Mouse (Mus musculus) forebrain, embryonic 16.5 days (tissue): ENCODE data around the gene Inpp4a. TPM values are rescaled to one million over a fixed set of nuclear protein-coding genes. Genes with fewer than 3 reads are reported as not detected.

Experiments used
- ATAC-seq: fragments of 200-750 bp; cut with Nextera tagmentation; 2 replicates; pipeline ENCODE4 v1.8.0; 2017; ENCODE audit warnings: mild to moderate bottlenecking, moderate library complexity
- H3K27ac ChIP-seq: fragments of 300-500 bp; sonication (generic); 2 replicates; pipeline ENCODE4 v1.5.1; 2014; ENCODE audit warnings: low read length, control low read depth
- H3K27me3 ChIP-seq: fragments of 300-500 bp; sonication (generic); replicated peaks from 2 replicates; pipeline ENCODE4 v1.6.1; 2014; ENCODE audit warnings: low read length; ENCODE audit not compliant: control insufficient read depth, insufficient read depth
- H3K36me3 ChIP-seq: fragments of 300-500 bp; sonication (generic); 2 replicates; pipeline ENCODE4 v1.6.1; 2014; ENCODE audit not compliant: control insufficient read depth, insufficient read depth
- H3K4me1 ChIP-seq: fragments of 300-500 bp; sonication (generic); replicated peaks from 2 replicates; pipeline ENCODE4 v1.6.1; 2014; ENCODE audit warnings: low read length; ENCODE audit not compliant: control insufficient read depth, insufficient read depth
- H3K4me2 ChIP-seq: fragments of 300-500 bp; sonication (generic); 2 replicates; pipeline ENCODE4 v1.6.1; 2014; ENCODE audit warnings: mild to moderate bottlenecking, low read length, control low read depth
- H3K4me3 ChIP-seq: fragments of 300-500 bp; sonication (generic); replicated peaks from 2 replicates; pipeline ENCODE4 v1.5.1; 2014; ENCODE audit warnings: mild to moderate bottlenecking, low read length, control low read depth
- H3K9ac ChIP-seq: fragments of 300-500 bp; sonication (generic); replicated peaks from 2 replicates; pipeline ENCODE4 v1.6.1; 2014; ENCODE audit warnings: low read depth, low read length, control low read depth
- H3K9me3 ChIP-seq: fragments of 300-500 bp; sonication (generic); 2 replicates; pipeline ENCODE4 v1.6.1; 2016; ENCODE audit warnings: low read length; ENCODE audit not compliant: control insufficient read depth
- WGBS: fragments of 180-500 bp; shearing (Covaris S2); extraction: QIAGEN DNeasy Blood & Tissue Kit; methylation state at CpG from one replicate; pipeline ENCODE4 v1.1.7; 2014; 5-methylcytosine and 5-hydroxymethylcytosine counted together
- polyA plus RNA-seq: library from polyadenylated mRNA; unstranded; fragments of >200 nt; fragmentation: Nextera tagmentation; extraction: Ambion mirVana; gene quantifications from 2 replicates; pipeline ENCODE4 v1.2.1, GENCODE M21; 2015

Gene Inpp4a
- polyA plus RNA-seq, 1 experiment from 2014 or later = 65.2 TPM

DNA sequence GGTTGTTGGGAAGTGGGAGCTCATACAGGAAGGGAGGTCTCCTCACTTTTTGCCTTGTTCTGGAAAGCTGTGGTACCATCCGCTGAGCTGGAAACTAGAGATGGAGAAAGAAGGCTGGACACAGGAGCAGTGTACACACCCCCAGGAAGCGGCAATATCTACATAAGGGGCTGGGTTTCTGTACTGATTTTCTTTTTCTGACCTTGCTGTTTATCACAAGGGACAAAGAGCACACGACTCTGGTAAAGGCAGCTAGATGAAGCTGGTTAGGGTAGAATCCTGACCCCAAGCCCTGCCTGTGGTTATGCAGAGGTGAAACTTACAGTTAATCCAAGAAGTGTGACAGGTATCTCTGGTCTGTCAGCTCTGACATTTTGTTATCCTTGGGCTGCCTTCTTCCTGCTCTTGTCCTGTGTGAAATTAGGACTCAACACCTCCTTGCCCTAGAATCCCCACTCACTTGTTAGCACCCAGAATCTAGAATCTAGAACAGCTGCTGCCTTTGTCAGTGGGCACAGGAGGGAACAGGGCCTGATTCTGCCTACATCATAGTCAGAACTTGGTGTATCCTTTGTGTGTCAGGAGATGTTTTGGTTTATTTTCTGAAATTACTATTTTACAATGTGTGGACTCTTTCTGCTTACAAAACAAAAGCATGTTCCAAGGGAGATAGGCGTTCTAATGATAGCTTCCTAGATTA is 34.2 kb downstream of the Inpp4a start:
- no peak overlapping the region for H3K9ac ChIP-seq
- no peaks in the 10 kb centered on the region for H3K27me3 ChIP-seq
- H3K4me2 ChIP-seq = no peak overlapping the region
- 0 out of 2 replicates have a peak, but pooled peaks cover 5% of the 10 kb centered on the region for H3K4me1 ChIP-seq
- H3K27ac ChIP-seq = no peak overlapping the region
- no peak overlapping the region for H3K4me3 ChIP-seq
- H3K9me3 ChIP-seq = no peaks in the 10 kb centered on the region
- no peaks in the 10 kb centered on the region for H3K36me3 ChIP-seq
- WGBS = 83% methylated on average over 4 of the region's 4 CpGs
- no peak for ATAC-seq

DNA sequence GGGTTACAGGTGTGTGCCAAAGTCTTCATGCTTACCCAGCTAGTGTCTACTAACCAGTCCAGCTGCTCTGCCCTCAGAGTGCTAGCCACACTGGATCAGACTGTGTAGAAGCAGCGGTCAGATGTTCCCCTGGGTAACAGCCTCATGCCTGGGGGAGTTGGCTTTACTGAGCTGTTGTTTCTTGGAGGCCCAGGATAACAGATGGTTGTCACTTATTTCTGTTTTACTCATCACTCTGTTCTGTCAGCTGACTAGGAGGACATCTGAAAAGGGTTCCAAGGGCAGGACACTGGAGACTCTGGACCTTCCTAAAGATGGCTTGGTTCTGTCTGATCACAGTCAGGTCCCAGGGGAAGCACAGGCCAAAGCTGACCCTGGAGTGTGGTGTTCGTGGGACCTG is 36.4 kb downstream of the Inpp4a start:
- Histone ChIP-seq H3K9ac (no peak overlapping the region), H3K4me1 (0 out of 2 replicates have a peak, but pooled peaks cover 5% of the 10 kb centered on the region), H3K27ac (no peak overlapping the region), H3K4me2 (no peak overlapping the region), H3K4me3 (no peak overlapping the region), H3K9me3 (no peaks in the 10 kb centered on the region), H3K36me3 (no peaks in the 10 kb centered on the region), H3K27me3 (no peaks in the 10 kb centered on the region)
- 93% methylated on average over 2 of the region's 2 CpGs for WGBS
- no peak for ATAC-seq

DNA sequence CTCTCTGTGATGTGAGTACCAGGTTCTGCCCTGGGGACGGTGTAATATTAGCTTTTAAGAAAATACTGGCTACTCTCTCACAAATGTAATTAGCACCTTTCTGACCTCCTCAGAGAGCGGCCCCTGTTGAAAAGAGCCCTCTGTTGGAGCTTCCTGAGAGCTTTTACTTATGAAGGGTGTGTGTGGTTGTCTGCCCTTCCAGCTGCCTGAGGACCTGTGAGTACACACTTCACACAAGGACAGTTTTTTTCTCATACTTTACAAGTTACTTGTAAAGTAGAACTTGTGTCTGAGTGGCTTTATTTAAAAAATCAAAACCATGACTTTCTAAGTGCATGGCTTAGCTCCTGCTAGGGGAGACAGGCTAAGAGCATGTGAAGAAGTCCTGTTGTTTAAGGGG is 37.1 kb downstream of the Inpp4a start:
- WGBS = 75% methylated on average over 2 of the region's 2 CpGs
- Histone ChIP-seq H3K4me3 (no peak overlapping the region), H3K27me3 (no peaks in the 10 kb centered on the region), H3K27ac (no peak overlapping the region), H3K9ac (no peak overlapping the region), H3K36me3 (no peaks in the 10 kb centered on the region), H3K4me1 (peaks cover 7% of the 10 kb centered on the region; the same call in 1 of the 2 replicates), H3K9me3 (no peaks in the 10 kb centered on the region), H3K4me2 (no peak overlapping the region)
- ATAC-seq = no peak

DNA sequence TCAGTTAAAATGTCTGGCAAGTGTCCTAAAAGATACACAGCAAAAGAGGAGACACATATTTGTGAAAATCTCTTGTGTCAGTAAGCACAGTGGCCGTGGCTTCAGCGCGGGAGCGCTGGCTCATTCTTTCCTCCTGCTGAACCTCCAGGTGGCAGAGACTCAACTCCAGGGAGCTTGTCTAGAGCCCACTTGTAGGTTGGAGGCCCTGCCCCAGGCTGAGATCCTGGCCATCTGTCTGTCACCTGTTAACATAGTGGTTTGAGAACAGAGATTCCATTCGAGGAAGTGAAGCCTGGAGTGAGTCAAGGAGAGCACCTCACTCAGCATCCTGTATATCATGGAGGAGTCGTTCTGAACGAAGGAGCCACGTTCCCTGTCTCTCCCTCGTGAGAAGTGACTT is 37.6 kb downstream of the Inpp4a start:
- no peaks in the 10 kb centered on the region for H3K27me3 ChIP-seq
- WGBS = 91% methylated on average over 9 of the region's 9 CpGs
- peaks cover 9% of the 10 kb centered on the region; the same call in 1 of the 2 replicates for H3K4me1 ChIP-seq
- H3K9me3 ChIP-seq = no peaks in the 10 kb centered on the region
- no peak overlapping the region for H3K4me3 ChIP-seq
- no peak overlapping the region for H3K27ac ChIP-seq
- H3K36me3 ChIP-seq = no peaks in the 10 kb centered on the region
- no peak overlapping the region for H3K9ac ChIP-seq
- no peak for ATAC-seq
- H3K4me2 ChIP-seq = no peak overlapping the region

DNA sequence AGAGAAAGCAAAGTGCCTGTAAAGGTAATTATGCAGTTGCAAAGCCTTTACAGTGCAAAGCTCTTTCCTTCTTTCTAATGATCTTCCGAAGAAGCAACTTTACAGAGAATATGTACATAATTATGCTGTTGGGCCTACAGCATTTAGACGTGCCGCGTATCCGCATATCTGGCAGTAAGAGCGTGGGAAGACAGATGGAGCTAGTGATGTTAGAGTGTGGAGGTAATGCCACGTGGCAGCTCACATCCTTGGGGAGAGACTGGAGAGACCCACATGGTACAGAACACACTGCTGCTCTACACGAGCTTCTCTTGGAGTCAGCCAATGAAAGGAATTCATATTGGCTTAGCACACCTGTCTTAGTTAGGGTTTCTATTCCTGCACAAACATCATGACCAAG is 39.5 kb downstream of the Inpp4a start:
- no peak overlapping the region for H3K4me2 ChIP-seq
- 76% methylated on average over 8 of the region's 8 CpGs for WGBS
- H3K4me3 ChIP-seq = no peak overlapping the region
- peak; percentile 68; the same call in 1 of the 2 replicates for ATAC-seq
- no peaks in the 10 kb centered on the region for H3K9me3 ChIP-seq
- H3K36me3 ChIP-seq = no peaks in the 10 kb centered on the region
- no peaks in the 10 kb centered on the region for H3K27me3 ChIP-seq
- H3K27ac ChIP-seq = no peak overlapping the region
- H3K9ac ChIP-seq = no peak overlapping the region
- H3K4me1 ChIP-seq = peaks cover 4% of the 10 kb centered on the region; the same call in 1 of the 2 replicates

DNA sequence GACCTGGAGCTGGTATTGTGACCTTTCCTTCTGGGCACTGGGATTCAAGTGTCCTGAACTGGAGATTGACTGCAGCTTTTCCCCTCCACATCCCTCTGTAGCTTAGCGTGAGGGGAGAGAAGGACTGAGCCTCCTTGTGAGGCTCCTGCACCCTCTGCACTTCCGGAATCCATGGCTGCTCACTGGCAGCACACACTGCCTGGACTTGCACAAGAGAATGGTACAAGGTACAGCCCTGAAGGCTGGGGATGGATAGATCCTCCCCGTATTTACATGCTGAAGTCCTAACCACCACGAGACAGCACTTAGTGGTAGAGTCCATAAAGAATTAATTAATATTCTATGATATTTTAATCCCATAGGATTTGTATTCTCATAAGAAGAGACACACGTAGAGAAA is 41.7 kb downstream of the Inpp4a start:
- ATAC-seq = no peak
- 89% methylated on average over 5 of the region's 5 CpGs for WGBS
- H3K4me3 ChIP-seq = no peak overlapping the region
- no peak overlapping the region for H3K27ac ChIP-seq
- no peaks in the 10 kb centered on the region for H3K9me3 ChIP-seq
- peaks cover 4% of the 10 kb centered on the region; the same call in 1 of the 2 replicates for H3K4me1 ChIP-seq
- H3K27me3 ChIP-seq = no peaks in the 10 kb centered on the region
- H3K9ac ChIP-seq = no peak overlapping the region
- no peak overlapping the region for H3K4me2 ChIP-seq
- H3K36me3 ChIP-seq = no peaks in the 10 kb centered on the region

DNA sequence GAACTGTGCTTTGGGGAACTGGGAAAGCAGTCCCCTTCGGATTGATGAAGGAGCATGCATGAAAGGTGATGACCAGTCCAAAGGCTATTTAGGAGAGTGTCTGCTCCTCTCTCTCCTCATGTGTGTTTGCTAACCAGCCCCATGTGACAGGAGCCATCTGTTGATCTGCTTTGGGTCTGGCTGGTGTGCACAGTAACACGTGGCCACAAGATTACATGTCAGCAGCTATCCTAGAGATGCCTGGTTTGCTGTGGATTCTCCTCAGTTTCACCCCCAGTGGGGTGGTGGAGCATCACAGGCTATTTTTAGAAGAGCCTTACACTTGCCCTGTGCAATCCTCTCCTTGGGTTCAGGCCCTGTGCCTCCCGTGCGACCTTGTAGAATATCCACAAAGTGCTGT is 42.2 kb downstream of the Inpp4a start:
- Histone ChIP-seq H3K4me1 (peaks cover 4% of the 10 kb centered on the region; the same call in 1 of the 2 replicates), H3K4me2 (no peak overlapping the region), H3K9me3 (no peaks in the 10 kb centered on the region), H3K9ac (no peak overlapping the region), H3K27me3 (no peaks in the 10 kb centered on the region), H3K27ac (no peak overlapping the region), H3K36me3 (no peaks in the 10 kb centered on the region), H3K4me3 (no peak overlapping the region)
- 83% methylated on average over 4 of the region's 4 CpGs for WGBS
- ATAC-seq = no peak

DNA sequence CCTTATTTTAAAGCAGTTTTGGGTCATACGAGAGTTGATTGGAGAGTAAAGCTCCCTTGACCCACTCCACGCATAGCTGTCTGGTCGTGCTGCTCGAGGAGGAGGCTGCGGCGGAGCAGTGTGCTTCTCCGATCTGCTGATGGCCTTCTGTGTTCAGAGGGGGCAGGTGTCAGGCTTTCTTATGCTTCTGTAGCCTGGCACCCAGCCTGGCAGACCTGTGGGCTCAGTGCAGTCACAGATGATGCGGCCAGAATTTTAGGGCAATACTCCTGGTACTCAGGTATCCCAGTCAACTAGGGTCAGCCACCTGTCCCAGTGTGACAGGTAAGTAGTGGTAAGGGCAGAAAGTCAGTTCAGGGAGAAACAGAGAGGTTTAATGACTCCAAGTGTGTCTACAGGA is 42.9 kb downstream of the Inpp4a start:
- H3K9me3 ChIP-seq = no peaks in the 10 kb centered on the region
- no peaks in the 10 kb centered on the region for H3K36me3 ChIP-seq
- no peak overlapping the region for H3K27ac ChIP-seq
- H3K4me2 ChIP-seq = no peak overlapping the region
- no peak overlapping the region for H3K4me3 ChIP-seq
- H3K9ac ChIP-seq = no peak overlapping the region
- no peaks in the 10 kb centered on the region for H3K27me3 ChIP-seq
- no peak for ATAC-seq
- H3K4me1 ChIP-seq = peaks cover 10% of the 10 kb centered on the region
- 93% methylated on average over 8 of the region's 8 CpGs for WGBS

DNA sequence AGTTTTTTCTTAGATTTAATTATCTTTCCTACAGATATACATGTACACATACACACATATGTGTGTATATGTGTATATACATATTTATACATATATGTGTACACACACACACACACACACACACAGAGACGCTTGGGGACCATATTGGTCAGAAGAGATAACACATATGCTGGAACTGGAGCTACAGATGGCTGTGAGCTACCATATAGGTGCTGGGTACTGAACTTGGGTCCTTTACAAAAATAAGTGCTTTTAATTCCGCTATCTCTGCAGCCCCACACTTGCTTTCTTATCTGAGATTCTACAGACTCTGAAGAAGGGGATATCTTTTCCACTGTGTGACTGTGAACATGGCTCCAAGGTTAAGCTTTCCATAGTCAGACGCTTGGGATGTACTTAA is 43.6 kb downstream of the Inpp4a start:
- Histone ChIP-seq H3K9ac (no peak overlapping the region), H3K4me2 (no peak overlapping the region), H3K9me3 (no peaks in the 10 kb centered on the region), H3K36me3 (no peaks in the 10 kb centered on the region), H3K4me3 (no peak overlapping the region), H3K4me1 (peaks cover 10% of the 10 kb centered on the region), H3K27me3 (no peaks in the 10 kb centered on the region), H3K27ac (no peak overlapping the region)
- 88% methylated on average over 3 of the region's 3 CpGs for WGBS
- ATAC-seq = no peak
